Mouse (Mus musculus): Measurements from ENCODE around the gene Dydc1.
A peak's percentile ranks its signal among the peaks of the same experiment; 100 is the strongest.

Gene Dydc1

DNA sequence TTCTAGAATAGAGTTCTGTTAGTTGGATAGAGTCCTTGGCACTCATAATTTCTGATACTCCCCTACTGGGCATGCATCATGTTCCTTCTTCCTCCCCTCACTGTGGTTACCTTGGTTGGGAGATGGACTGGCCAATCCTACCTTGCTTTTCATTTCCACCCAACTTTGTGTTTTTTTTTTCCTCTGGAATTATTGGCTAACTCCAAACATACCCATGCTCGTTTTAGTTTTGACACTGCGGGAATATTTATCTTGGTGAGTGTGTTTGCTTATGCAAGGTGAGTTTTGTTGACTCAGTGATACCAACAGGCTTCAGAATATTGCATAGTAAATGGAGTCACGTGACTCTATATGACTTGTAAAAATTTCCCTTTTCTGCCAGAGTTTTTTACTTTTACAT lies 28.0 kb downstream of the Dydc1 start:
- DNase-seq: no peak

DNA sequence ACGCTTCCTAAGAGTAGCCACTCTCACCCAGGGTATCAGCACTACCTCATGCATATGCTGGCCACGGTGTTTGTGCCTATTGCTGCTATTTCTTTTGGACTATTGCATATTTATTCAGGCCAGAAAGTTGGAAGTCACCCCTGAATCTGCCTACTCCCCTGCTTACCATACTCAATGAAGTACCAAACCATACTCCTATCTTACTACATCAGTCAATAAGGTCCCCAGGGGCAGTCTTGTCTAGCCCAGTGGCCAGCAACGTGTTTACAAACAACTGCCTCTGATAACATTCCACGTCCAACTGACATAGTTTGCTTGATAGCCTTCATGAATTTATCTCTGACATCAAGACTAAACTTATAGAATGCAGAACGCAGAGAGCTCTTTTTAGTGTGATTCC lies 28.5 kb downstream of the Dydc1 start:
- DNase-seq: no peak

DNA sequence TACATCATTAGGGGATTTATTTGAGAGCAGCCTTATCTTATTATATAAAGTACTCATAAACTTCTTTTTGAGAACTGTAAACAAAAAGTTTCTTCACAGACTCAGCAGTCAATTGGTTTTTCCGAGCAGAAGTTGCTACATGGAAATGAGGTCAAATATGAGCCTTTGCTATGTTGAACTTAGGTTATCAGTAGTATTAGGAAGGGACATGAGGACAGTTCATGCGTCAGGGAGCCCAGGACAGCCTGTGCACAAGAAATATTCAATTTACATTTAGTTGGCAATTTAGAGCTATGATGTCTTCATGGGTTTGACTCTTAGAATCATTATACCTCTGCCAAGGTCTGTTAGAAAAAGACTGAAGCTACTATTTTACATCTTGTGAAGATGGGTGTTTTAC lies 29.6 kb downstream of the Dydc1 start:
- no peak for DNase-seq

- DNase-seq: no peak
Measured at GRCm38 (mm10) chr14:41104853-41105444, 32.2 kb downstream of the Dydc1 start, which contains the start of gene Mat1a. Gene Mat1a (plus strand): TSS chr14:41105035.

DNA sequence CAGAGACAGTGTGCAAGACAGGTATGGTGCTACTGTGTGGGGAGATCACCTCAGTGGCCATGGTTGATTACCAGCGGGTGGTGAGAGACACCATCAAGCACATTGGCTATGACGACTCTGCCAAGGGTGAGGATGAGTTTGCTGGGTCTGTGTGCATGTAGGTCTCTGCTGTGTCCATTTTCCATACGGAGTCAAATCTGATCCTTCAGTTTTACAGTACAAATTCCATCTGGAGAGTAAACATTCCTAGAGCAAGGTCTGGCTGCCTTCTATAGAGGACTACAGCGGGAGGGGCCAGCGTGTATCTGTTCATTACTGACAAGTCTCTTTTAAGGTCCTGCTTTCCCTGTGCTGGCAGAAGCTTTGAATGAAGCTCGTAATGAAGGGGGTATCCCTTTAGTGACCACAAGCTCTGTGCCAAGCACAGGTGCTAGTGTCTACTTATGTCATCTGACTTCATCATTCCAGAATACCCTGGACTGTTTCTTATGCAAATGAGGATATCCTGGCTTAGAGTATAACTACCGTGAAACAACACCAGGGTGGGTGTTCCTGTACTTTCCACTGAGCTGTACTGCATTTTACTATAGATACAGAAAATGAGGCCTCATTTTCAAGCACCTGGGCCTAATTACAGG lies 38.4 kb downstream of the Dydc1 start:
- no peak for DNase-seq

DNA sequence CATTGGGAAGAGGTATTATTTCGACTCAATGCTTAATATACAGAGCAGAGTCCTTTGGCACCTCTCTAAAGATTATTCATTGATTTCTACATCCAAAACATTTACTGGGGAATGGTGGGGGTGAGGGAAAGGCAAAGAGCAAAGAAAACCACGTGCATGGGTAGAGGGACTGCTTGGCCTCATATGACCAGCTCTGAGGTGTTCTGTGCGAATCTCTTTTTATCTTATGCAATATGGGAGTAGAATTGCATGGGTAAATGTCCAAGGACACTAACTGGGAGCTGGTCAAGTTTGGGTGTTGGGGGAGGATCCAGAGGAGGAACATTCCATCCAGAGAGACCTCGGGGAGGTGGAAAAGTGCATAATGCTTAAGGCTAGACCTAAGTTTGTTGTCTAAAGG lies 40.2 kb downstream of the Dydc1 start:
- DNase-seq: no peak

GRCm38 (mm10) chr14:41116271-41116670 lies 43.6 kb downstream of the Dydc1 start:
- peak; percentile 28 to 34 for DNase-seq

- DNase-seq: no peak
Measured at GRCm38 (mm10) chr14:41124683-41125082, 52.0 kb downstream of the Dydc1 start.

DNA sequence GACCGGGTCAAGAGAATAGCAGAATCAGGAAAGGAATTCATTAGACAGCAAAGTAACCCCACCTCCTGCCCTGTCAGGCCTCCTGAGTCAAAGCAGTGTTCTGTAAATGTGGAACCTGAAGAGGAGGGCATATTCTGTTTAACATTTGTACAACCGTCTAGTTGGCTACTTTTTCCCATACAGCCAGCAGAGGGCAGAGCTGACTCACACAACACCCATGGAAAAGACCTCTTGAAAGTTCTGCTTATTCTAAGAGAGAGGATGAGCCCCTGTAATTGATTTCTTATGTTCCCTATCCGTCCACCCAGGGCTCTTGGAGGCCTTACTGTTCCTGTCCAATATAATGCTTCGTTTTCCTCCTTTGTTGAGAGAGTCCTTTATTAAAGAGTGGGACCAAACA lies 55.3 kb downstream of the Dydc1 start:
- DNase-seq: no peak

GRCm38 (mm10) chr14:41131540-41131939 lies 58.8 kb downstream of the Dydc1 start, which contains the start of gene Sftpa1:
Gene Sftpa1 (plus strand): TSS chr14:41131782.
- DNase-seq: no peak

DNA sequence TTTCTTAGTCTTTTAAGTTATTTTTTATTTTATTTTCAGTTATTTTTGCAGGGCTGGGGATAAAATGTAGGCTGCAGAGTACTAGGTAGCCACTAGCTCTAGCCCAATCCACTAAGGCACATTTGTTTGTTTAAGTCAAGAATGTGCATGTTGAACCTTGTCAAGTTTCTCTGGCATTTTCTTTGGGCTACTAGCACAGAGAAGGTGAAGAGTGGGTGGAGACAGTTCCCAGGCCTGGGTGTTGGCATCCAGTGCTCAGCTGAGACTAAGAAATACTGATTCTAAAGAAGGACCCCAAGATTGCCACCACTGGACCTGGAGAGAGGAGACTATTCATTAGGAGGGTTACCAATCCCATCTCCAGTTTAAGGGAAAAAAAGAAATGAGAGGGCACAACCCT lies 64.3 kb downstream of the Dydc1 start:
- no peak for DNase-seq

DNA sequence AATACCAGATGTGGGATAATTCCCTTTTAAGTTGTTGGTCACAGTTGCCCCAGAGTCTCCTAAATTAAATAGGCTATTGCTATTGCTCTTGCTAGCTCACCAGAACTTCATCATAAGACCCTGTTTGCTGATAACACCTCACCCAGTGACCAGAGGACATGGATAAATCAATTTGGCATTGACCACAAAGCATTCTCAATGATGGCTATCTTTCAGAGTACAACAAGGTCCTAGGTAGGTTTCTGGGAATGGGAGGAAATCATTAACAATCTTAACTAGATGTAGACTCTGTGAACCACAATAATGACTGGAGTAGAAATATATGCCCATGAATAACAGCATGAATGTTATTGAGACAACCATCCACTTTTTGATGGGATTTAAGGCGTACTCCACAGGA lies 68.0 kb downstream of the Dydc1 start:
- no peak for DNase-seq

Measured in cerebellum, postnatal 36 days (tissue).